In the genomic region with DNA sequence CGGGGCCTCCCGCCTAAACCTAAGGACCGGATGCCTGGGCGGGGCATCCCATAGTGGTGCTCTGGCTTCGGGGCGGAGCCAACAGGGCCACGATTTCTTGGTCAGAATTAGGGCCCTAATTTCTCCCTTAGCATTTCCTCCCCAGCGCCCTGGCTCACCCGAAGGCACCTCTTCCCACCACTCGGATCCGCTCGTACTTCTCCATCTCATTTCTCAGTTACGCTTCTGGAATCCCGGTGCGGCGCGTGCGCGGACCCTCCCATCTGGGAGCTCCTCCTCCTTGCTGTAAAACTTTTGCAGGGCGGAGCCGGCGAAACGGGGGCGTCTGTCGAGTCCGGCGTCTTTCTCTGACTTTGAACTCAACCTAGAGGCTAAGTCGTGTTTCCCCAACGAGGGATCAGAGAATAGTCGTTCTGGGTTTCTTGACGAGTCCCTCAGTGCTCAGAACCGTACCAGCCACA, we compare ENCODE assay signal across 8 mouse cellular contexts. TPM values are rescaled to one million over a fixed set of nuclear protein-coding genes. Genes with fewer than 3 reads are reported as not detected.
DNase-seq lines count a peak whose midpoint lies in the region; ATAC-seq and TF ChIP-seq lines count a peak whose summit lies in the region.

A gene (minus strand): TSS at position 274 of the 461 bp plus-strand sequence.
A gene (plus strand): TSS at position 310 of the 461 bp plus-strand sequence.

- H3K9ac ChIP-seq in ES-E14 (ENCODE audit: insufficient read depth, low read depth, low read length, poor library complexity, severe bottlenecking), result peak within 1 kb of the TSS; percentile 84
- H3K9ac ChIP-seq in forebrain, embryonic 14.5 days (ENCODE audit: low read length), result peak within 1 kb of the TSS; percentile 49
- peak within 1 kb of the TSS; percentile 66 for H3K9ac ChIP-seq in lung, embryonic 16.5 days (ENCODE audit: low read length)

- peak within 1 kb of the TSS; percentile 88 to 90 for H3K4me3 ChIP-seq in ES-E14 (ENCODE audit: insufficient read depth in 1 of 2, low read depth in 1 of 2, low read length in 2 of 2, poor library complexity in 1 of 2, severe bottlenecking in 1 of 2)
- H3K4me3 ChIP-seq in forebrain, embryonic 14.5 days (ENCODE audit: low read depth, low read length), result peak within 1 kb of the TSS; percentile 44
- peak within 1 kb of the TSS; percentile 78 for H3K4me3 ChIP-seq in lung, embryonic 16.5 days (ENCODE audit: low read length)
- peak within 1 kb of the TSS; percentile 82 for H3K4me3 ChIP-seq in olfactory bulb, adult 2 months (ENCODE audit: insufficient read depth, low read depth, low read length)
- H3K4me3 ChIP-seq in thymus, adult 2 months (ENCODE audit: control insufficient read depth, insufficient read depth, low read length), result peak within 1 kb of the TSS; percentile 66

- in situ Hi-C loops in ES-E14 (cut with MboI; ENCODE audit: low sequenced_read_pairs in 2 of 2, unreplicated experiment in 2 of 2), result no loop called here

- peak within 1 kb of the TSS; percentile 89 for H3K4me2 ChIP-seq in forebrain, embryonic 14.5 days (ENCODE audit: low read length)
- peak within 1 kb of the TSS; percentile 78 for H3K4me2 ChIP-seq in lung, embryonic 16.5 days (ENCODE audit: low read depth, low read length)

- peak; percentile 94 for DNase-seq in ES-E14 (ENCODE audit: low read depth, low spot score)
- peak; percentile 94 for DNase-seq in forebrain, embryonic 14.5 days (ENCODE audit: low spot score)
- peak; percentile 82 for DNase-seq in heart, postnatal 25 days (ENCODE audit: low spot score)
- peak; percentile 72 to 81 for DNase-seq in layer of hippocampus, adult 18-20 months (ENCODE audit: low spot score in 2 of 2)
- peak; percentile 95 for DNase-seq in thymus, adult 2 months

- under 1% methylated on average over 32 of the region's 32 CpGs for WGBS in forebrain, embryonic 14.5 days
- under 1% methylated on average over 32 of the region's 32 CpGs for WGBS in lung, embryonic 16.5 days
- WGBS in olfactory bulb, adult 2 months, result under 1% methylated on average over 32 of the region's 32 CpGs
- WGBS in thymus, adult 2 months, result under 1% methylated on average over 32 of the region's 32 CpGs

- peak; percentile 41; the same call in 1 of the 2 replicates for ATAC-seq in cerebellum, adult (ENCODE audit: insufficient number of reproducible peaks, low FRiP score, low TSS enrichment)
- peak; percentile 68 for ATAC-seq in forebrain, embryonic 14.5 days
- peak; percentile 64 for ATAC-seq in lung, embryonic 16.5 days (ENCODE audit: low read depth)

- intact Hi-C loops in heart, postnatal 25 days (cut with DNase I), result loop anchor here (2.0 kb wide), 1 partner anchor 116 kb away; no protein-coding TSS in a partner anchor

- no peak for TF ChIP-seq POLR2A in olfactory bulb, adult 2 months (IDR thresholded peaks at IDR 0.05; ENCODE audit: insufficient read depth, low read depth, low read length)
- TF ChIP-seq POLR2A in thymus, adult 2 months (IDR thresholded peaks at IDR 0.05; ENCODE audit: control insufficient read depth, extremely low read depth, insufficient read depth, low read length, poor library complexity), result 0 out of 2 replicates have a peak, but pooled peaks have one; percentile 34

- peak within 1 kb of the TSS; percentile 79 for H3K27ac ChIP-seq in ES-E14 (ENCODE audit: insufficient read depth, low read depth, low read length, poor library complexity, severe bottlenecking)
- H3K27ac ChIP-seq in forebrain, embryonic 14.5 days (ENCODE audit: low read depth, low read length), result no peak within 1 kb of the TSS; the same call in 1 of the 2 replicates
- peak within 1 kb of the TSS; percentile 98 for H3K27ac ChIP-seq in lung, embryonic 16.5 days (ENCODE audit: low read length)
- H3K27ac ChIP-seq in olfactory bulb, adult 2 months (ENCODE audit: insufficient read depth, low read depth, low read length), result no peak within 1 kb of the TSS
- H3K27ac ChIP-seq in thymus, adult 2 months (ENCODE audit: control insufficient read depth, insufficient read depth, low read length), result peak within 1 kb of the TSS; percentile 56

- no peak for TF ChIP-seq CTCF in olfactory bulb, adult 2 months (IDR thresholded peaks at IDR 0.05; ENCODE audit: insufficient read depth, low read depth, low read length)
- peak; percentile 7; the same call in 1 of the 2 replicates for TF ChIP-seq CTCF in thymus, adult 2 months (IDR thresholded peaks at IDR 0.05; ENCODE audit: borderline replicate concordance, control insufficient read depth, extremely low read depth, insufficient read depth, low read length, poor library complexity)

- H3K4me1 ChIP-seq in ES-E14 (ENCODE audit: control insufficient read depth in 2 of 2, insufficient read depth in 2 of 2, low read length in 2 of 2, poor library complexity in 1 of 2), result peaks cover 0 to 8% of the 10 kb centered on the region in 2 experiments; a peak in 1 of 4 replicates
- peaks cover 16% of the 10 kb centered on the region for H3K4me1 ChIP-seq in forebrain, embryonic 14.5 days (ENCODE audit: control insufficient read depth, insufficient read depth, low read length)
- peaks cover 30% of the 10 kb centered on the region for H3K4me1 ChIP-seq in lung, embryonic 16.5 days (replicated peaks; ENCODE audit: control insufficient read depth, insufficient read depth, low read length)
- peaks cover 24% of the 10 kb centered on the region for H3K4me1 ChIP-seq in olfactory bulb, adult 2 months (ENCODE audit: control insufficient read depth, insufficient read depth, low read length)
- H3K4me1 ChIP-seq in thymus, adult 2 months (replicated peaks; ENCODE audit: control insufficient read depth, insufficient read depth, low read length), result peaks cover 15% of the 10 kb centered on the region

- no peaks in the 10 kb centered on the region for H3K27me3 ChIP-seq in forebrain, embryonic 14.5 days (replicated peaks; ENCODE audit: control insufficient read depth, insufficient read depth, low read length)
- no peaks in the 10 kb centered on the region for H3K27me3 ChIP-seq in lung, embryonic 16.5 days (ENCODE audit: control insufficient read depth, insufficient read depth, low read depth, low read length)
- no peaks in the 10 kb centered on the region for H3K27me3 ChIP-seq in thymus, adult 2 months (ENCODE audit: control insufficient read depth, insufficient read depth, low read length)

- no peaks in the 10 kb centered on the region for H3K9me3 ChIP-seq in ES-E14 (ENCODE audit: control insufficient read depth, insufficient read depth, low read depth, low read length)
- no peaks in the 10 kb centered on the region for H3K9me3 ChIP-seq in forebrain, embryonic 14.5 days (replicated peaks; ENCODE audit: control insufficient read depth, low read length)
- H3K9me3 ChIP-seq in lung, embryonic 16.5 days (ENCODE audit: control insufficient read depth, low read length), result no peaks in the 10 kb centered on the region

- peaks cover 20% of the 10 kb centered on the region for H3K36me3 ChIP-seq in ES-E14 (ENCODE audit: control insufficient read depth, insufficient read depth, low read length, poor library complexity, severe bottlenecking)
- peaks cover 23% of the 10 kb centered on the region for H3K36me3 ChIP-seq in forebrain, embryonic 14.5 days (ENCODE audit: control insufficient read depth, insufficient read depth, low read length)
- H3K36me3 ChIP-seq in lung, embryonic 16.5 days (ENCODE audit: control insufficient read depth, insufficient read depth, low read length), result peaks cover 14% of the 10 kb centered on the region
- H3K36me3 ChIP-seq in thymus, adult 2 months (ENCODE audit: control insufficient read depth, insufficient read depth, low read length), result peaks cover 17% of the 10 kb centered on the region

TF ChIP-seq in ES-E14, 5 proteins besides CTCF, POLR2A, EP300 and RAD21:
- TF ChIP-seq HCFC1 (IDR thresholded peaks at IDR 0.05; ENCODE audit: borderline replicate concordance, insufficient read depth, low read length) (no peak), ZC3H11A (IDR thresholded peaks at IDR 0.05; ENCODE audit: borderline replicate concordance, low read depth, low read length) (no peak), ZNF384 (IDR thresholded peaks at IDR 0.05; ENCODE audit: low read depth, low read length) (no peak), CHD2 (IDR thresholded peaks at IDR 0.05; ENCODE audit: low read depth, low read length) (no peak), MAFK (IDR thresholded peaks at IDR 0.05; ENCODE audit: insufficient read depth, low read depth, low read length) (no peak)

RNA-seq across cellular contexts. Expression of the first gene that starts in this region (rescaled TPM):
- 15.3 and 25.4 TPM in 2 replicates for total RNA-seq in ES-E14 (2012; rRNA removed)
- polyA plus RNA-seq in forebrain, embryonic 14.5 days (2014; fragmentation: Nextera tagmentation; extraction: Ambion mirVana), result 4.6 and 5.5 TPM in 2 replicates
- 1 to 10 TPM; 2.5 to 2.6 TPM for total RNA-seq in heart, postnatal 25 days (2021)
- total RNA-seq in layer of hippocampus, adult 18-20 months (2021), result 1 to 10 TPM; 2.6 to 4.1 TPM
- 20.6 and 22.3 TPM in 2 replicates for polyA plus RNA-seq in lung, embryonic 16.5 days (2015; fragmentation: Nextera tagmentation; extraction: Ambion mirVana)
- not detected in 2 replicates for polyA plus RNA-seq in olfactory bulb, adult 2 months (2012; ENCODE audit: insufficient read depth, insufficient read length, low replicate concordance, missing spikeins)
- polyA plus RNA-seq in thymus, adult 2 months (2012; rRNA removed), result 27.0 and 27.4 TPM in 2 replicates

RNA-seq across cellular contexts. Expression of the second gene that starts in this region (rescaled TPM):
- total RNA-seq in ES-E14 (2012; rRNA removed), result 75.6 and 78.6 TPM in 2 replicates
- 4.4 and 4.5 TPM in 2 replicates for polyA plus RNA-seq in forebrain, embryonic 14.5 days (2014; fragmentation: Nextera tagmentation; extraction: Ambion mirVana)
- total RNA-seq in heart, postnatal 25 days (2021), result 1 to 10 TPM; 5.5 to 7.2 TPM
- total RNA-seq in layer of hippocampus, adult 18-20 months (2021), result 10 to 100 TPM; 16.8 to 17.5 TPM
- 24.4 and 25.9 TPM in 2 replicates for polyA plus RNA-seq in lung, embryonic 16.5 days (2015; fragmentation: Nextera tagmentation; extraction: Ambion mirVana)
- polyA plus RNA-seq in olfactory bulb, adult 2 months (2012; ENCODE audit: insufficient read depth, insufficient read length, low replicate concordance, missing spikeins), result not detected in 2 replicates
- 30.0 and 33.1 TPM in 2 replicates for polyA plus RNA-seq in thymus, adult 2 months (2012; rRNA removed)

Comparison
In these comparisons a context has a peak if more than half of its experiments do, and no peak if none do; other contexts are left out.
1. H3K27ac ChIP-seq: peak in ES-E14 (single experiment), lung, embryonic 16.5 days (single experiment) and thymus, adult 2 months (single experiment); none in forebrain, embryonic 14.5 days (single experiment) and olfactory bulb, adult 2 months (single experiment).
2. Peak in every context shown above with its lines, with median percentiles within 50 percentile points of each other: DNase-seq, H3K4me3 ChIP-seq, H3K9ac ChIP-seq and ATAC-seq.